Mouse (Mus musculus) small intestine, adult 2 months (tissue): ENCODE data around the gene Cfap36. TPM values are rescaled to one million over a fixed set of nuclear protein-coding genes. Genes with fewer than 3 reads are reported as not detected.

ENCODE experiments used
- H3K27ac ChIP-seq: fragments of 200-500 bp; 2 replicates; pipeline ENCODE4 v1.5.1; 2012; ENCODE audit warnings: low read depth, low read length, control low read depth, inconsistent platforms; ENCODE audit not compliant: insufficient read depth
- H3K27me3 ChIP-seq: fragments of 200-500 bp; 2 replicates; pipeline ENCODE4 v1.6.1; 2012; ENCODE audit warnings: mild to moderate bottlenecking, moderate library complexity, low read length, inconsistent platforms; ENCODE audit not compliant: control insufficient read depth, insufficient read depth
- H3K36me3 ChIP-seq: fragments of 200-500 bp; 2 replicates; pipeline ENCODE4 v1.6.1; 2012; ENCODE audit warnings: mild to moderate bottlenecking, low read length, control low read depth, inconsistent platforms; ENCODE audit not compliant: control insufficient read depth, insufficient read depth
- H3K4me1 ChIP-seq: fragments of 200-500 bp; 2 replicates; pipeline ENCODE4 v1.6.1; 2012; ENCODE audit warnings: low read length, inconsistent platforms, mixed read lengths; ENCODE audit not compliant: control insufficient read depth, insufficient read depth, insufficient read length
- H3K4me3 ChIP-seq: fragments of 200-500 bp; 2 replicates; pipeline ENCODE4 v1.5.1; 2012; ENCODE audit warnings: low read depth, mild to moderate bottlenecking, control low read depth, inconsistent platforms, low read length, moderate library complexity
- CTCF ChIP-seq: fragments of 200-500 bp; IDR thresholded peaks from 2 replicates; pipeline ENCODE4 v1.5.1; 2012; ENCODE audit warnings: low read depth, mild to moderate bottlenecking, control low read depth, inconsistent platforms, low read length, moderate library complexity, mixed read lengths; ENCODE audit not compliant: insufficient replicate concordance, insufficient read length; ENCODE audit errors: extremely low read depth
- POLR2A ChIP-seq: fragments of 200-500 bp; IDR thresholded peaks from 2 replicates; pipeline ENCODE4 v1.6.1; 2012; ENCODE audit warnings: low read depth, mild to moderate bottlenecking, control low read depth, inconsistent platforms, low read length, moderate library complexity
- WGBS: fragments of 180-500 bp; shearing (Covaris S2); methylation state at CpG from one replicate; pipeline ENCODE4 v1.1.7; 2018; 5-methylcytosine and 5-hydroxymethylcytosine counted together
- polyA plus RNA-seq: library from polyadenylated mRNA; depleted of rRNA; stranded (reverse); fragments of >200 nt; gene quantifications from 2 replicates; pipeline ENCODE4 v1.2.3, GENCODE M21; 2012; rRNA removed

Gene Cfap36
- polyA plus RNA-seq, 1 experiment = 0.33 TPM

GRCm38 (mm10) chr11:29171959-29172391, 75.2 kb downstream of the Cfap36 start:
- Histone ChIP-seq H3K36me3 (no peaks in the 10 kb centered on the region), H3K4me1 (peaks cover 4% of the 10 kb centered on the region; the same call in 1 of the 2 replicates), H3K27me3 (no peaks in the 10 kb centered on the region), H3K4me3 (peak overlapping the region; percentile 80), H3K27ac (peak overlapping the region; percentile 72)
- TF ChIP-seq CTCF (no peak), POLR2A (no peak)
- under 1% methylated on average over 34 of the region's 34 CpGs for WGBS

Other genes with a start within 250 kb of the Cfap36 start
- gene Pnpt1, start 116.7 kb downstream of the Cfap36 start, polyA plus RNA-seq = 1.7 and 2.6 TPM in 2 replicates
- 2.6 and 6.4 TPM in 2 replicates for gene Ppp4r3b, start 74.5 kb downstream of the Cfap36 start, polyA plus RNA-seq
- 0.24 and 0.52 TPM in 2 replicates for gene Ccdc88a, start 126.2 kb upstream of the Cfap36 start, polyA plus RNA-seq